Mouse (Mus musculus) forebrain, embryonic 11.5 days (tissue): Measurements from ENCODE around the gene Vmn1r188. TPM values are rescaled to one million over a fixed set of nuclear protein-coding genes. Genes with fewer than 3 reads are reported as not detected.
"Not testable (repeated sequence)": the region's sequence is repeated elsewhere in the genome, so short reads cannot be mapped to it uniquely, and the experiment has no call there.

ENCODE experiments used
- ATAC-seq: fragments of 200-750 bp; cut with Nextera tagmentation; replicated peaks from 2 replicates; pipeline ENCODE4 v1.8.0; 2017; ENCODE audit warnings: moderate TSS enrichment; ENCODE audit not compliant: low FRiP score
- DNase-seq: peaks from one replicate; pipeline ENCODE4 v3.0.0-alpha.2; 2017; ENCODE audit warnings: low spot score
- H3K27ac ChIP-seq: fragments of 300-500 bp; sonication (generic); 2 replicates; pipeline ENCODE4 v1.5.1; 2014; ENCODE audit warnings: low read depth, low read length
- H3K27me3 ChIP-seq: fragments of 300-500 bp; sonication (generic); 2 replicates; pipeline ENCODE4 v1.6.1; 2014; ENCODE audit warnings: mild to moderate bottlenecking, low read length, mixed read lengths; ENCODE audit not compliant: control insufficient read depth, insufficient read depth
- H3K36me3 ChIP-seq: fragments of 300-500 bp; sonication (generic); 2 replicates; pipeline ENCODE4 v1.6.1; 2014; ENCODE audit warnings: mild to moderate bottlenecking, low read length, moderate library complexity, mixed read lengths; ENCODE audit not compliant: control insufficient read depth, insufficient read depth
- H3K4me1 ChIP-seq: fragments of 300-500 bp; sonication (generic); replicated peaks from 2 replicates; pipeline ENCODE4 v1.6.1; 2014; ENCODE audit warnings: low read length, mixed read lengths; ENCODE audit not compliant: control insufficient read depth, insufficient read depth
- H3K4me2 ChIP-seq: fragments of 300-500 bp; sonication (generic); 2 replicates; pipeline ENCODE4 v1.6.1; 2014; ENCODE audit warnings: low read depth, mild to moderate bottlenecking, low read length, moderate library complexity, mixed read lengths; ENCODE audit not compliant: severe bottlenecking
- H3K4me3 ChIP-seq: fragments of 300-500 bp; sonication (generic); 2 replicates; pipeline ENCODE4 v1.5.1; 2014; ENCODE audit warnings: low read depth, low read length
- H3K9ac ChIP-seq: fragments of 300-500 bp; sonication (generic); 2 replicates; pipeline ENCODE4 v1.6.1; 2014; ENCODE audit warnings: low read length
- H3K9me3 ChIP-seq: fragments of 300-500 bp; sonication (generic); 2 replicates; pipeline ENCODE4 v1.6.1; 2016; ENCODE audit warnings: low read length, mixed read lengths; ENCODE audit not compliant: control insufficient read depth
- WGBS: fragments of 180-500 bp; shearing (Covaris S2); extraction: QIAGEN DNeasy Blood & Tissue Kit; methylation state at CpG from one replicate; pipeline ENCODE4 v1.1.7; 2014; 5-methylcytosine and 5-hydroxymethylcytosine counted together
- polyA plus RNA-seq: library from polyadenylated mRNA; unstranded; fragments of >200 nt; fragmentation: Nextera tagmentation; extraction: Ambion mirVana; gene quantifications from 2 replicates; pipeline ENCODE4 v1.2.1, GENCODE M21; 2014

Vmn1r188 gene
- not detected in 2 replicates for polyA plus RNA-seq

- not testable (repeated sequence) for H3K9me3 ChIP-seq, DNase-seq, H3K4me1 ChIP-seq, H3K27me3 ChIP-seq, ATAC-seq, H3K9ac ChIP-seq, H3K4me3 ChIP-seq, H3K27ac ChIP-seq, H3K4me2 ChIP-seq, H3K36me3 ChIP-seq
- 93% methylated on average over 1 of the region's 1 CpGs for WGBS
These were observed at the start of gene Vmn1r188 for GRCm38 (mm10) chr13:22084140-22084539. Vmn1r188 (plus strand) TSS chr13:22084440.

GRCm38 (mm10) chr13:22034443-22035266, 49.6 kb upstream of the Vmn1r188 start:
- ATAC-seq = peak; percentile 3; the same call in 1 of the 2 replicates
- Histone ChIP-seq H3K36me3 (no peaks in the 10 kb centered on the region), H3K9ac (peak overlapping the region; percentile 86), H3K27ac (peak overlapping the region; percentile 90), H3K4me2 (peak overlapping the region; percentile 78), H3K4me3 (peak overlapping the region; percentile 37), H3K4me1 (0 out of 2 replicates have a peak, but pooled peaks cover 2% of the 10 kb centered on the region), H3K27me3 (no peaks in the 10 kb centered on the region), H3K9me3 (no peaks in the 10 kb centered on the region)
- WGBS = under 1% methylated on average over 12 of the region's 14 CpGs
- no peak for DNase-seq

DNA sequence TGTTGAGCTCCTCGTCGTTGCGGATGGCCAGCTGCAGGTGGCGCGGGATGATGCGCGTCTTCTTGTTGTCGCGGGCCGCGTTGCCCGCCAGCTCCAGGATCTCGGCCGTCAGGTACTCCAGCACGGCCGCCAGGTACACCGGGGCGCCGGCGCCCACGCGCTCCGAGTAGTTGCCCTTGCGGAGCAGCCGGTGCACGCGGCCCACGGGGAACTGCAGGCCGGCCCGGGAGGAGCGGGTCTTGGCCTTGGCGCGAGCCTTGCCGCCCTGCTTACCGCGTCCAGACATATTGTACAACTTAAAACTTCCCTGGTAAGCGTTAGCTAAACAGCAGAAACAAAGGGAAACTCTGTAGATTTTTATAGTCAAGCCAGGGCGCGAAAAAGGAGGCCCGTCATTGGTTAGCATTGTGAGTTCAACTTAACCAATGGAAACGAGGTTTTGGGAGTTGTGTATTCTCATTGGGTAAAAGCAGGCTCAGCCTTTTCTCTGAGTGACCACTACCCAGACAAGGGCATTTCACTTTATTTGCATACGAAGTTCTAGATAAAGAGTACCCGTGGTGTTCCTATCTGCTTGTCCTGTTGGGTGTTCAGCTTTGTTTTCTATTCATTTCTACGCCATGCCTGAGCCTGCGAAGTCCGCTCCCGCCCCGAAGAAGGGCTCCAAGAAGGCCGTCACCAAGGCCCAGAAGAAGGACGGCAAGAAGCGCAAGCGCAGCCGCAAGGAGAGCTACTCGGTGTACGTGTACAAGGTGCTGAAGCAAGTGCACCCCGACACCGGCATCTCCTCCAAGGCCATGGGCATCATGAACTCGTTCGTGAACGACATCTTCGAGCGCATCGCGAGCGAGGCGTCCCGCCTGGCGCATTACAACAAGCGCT, 48.7 kb upstream of the Vmn1r188 start, which contains the start of the genes Hist1h2ah and Hist1h2bk:
Hist1h2ah (minus strand) TSS at position 302 of the 882 bp plus-strand sequence.
Hist1h2bk (plus strand) TSS at position 604 of the 882 bp plus-strand sequence.
- peak within 1 kb of the TSS; percentile 83 for H3K4me2 ChIP-seq
- peak within 1 kb of the TSS; percentile 37 for H3K4me3 ChIP-seq
- peak within 1 kb of the TSS; percentile 86 for H3K9ac ChIP-seq
- peak; percentile 98 for ATAC-seq
- H3K27me3 ChIP-seq, H3K9me3 ChIP-seq, H3K4me1 ChIP-seq, H3K36me3 ChIP-seq: not testable (repeated sequence)
- peak within 1 kb of the TSS; percentile 96 for H3K27ac ChIP-seq
- under 1% methylated on average over 21 of the region's 69 CpGs for WGBS
- peak; percentile 87 for DNase-seq

DNA sequence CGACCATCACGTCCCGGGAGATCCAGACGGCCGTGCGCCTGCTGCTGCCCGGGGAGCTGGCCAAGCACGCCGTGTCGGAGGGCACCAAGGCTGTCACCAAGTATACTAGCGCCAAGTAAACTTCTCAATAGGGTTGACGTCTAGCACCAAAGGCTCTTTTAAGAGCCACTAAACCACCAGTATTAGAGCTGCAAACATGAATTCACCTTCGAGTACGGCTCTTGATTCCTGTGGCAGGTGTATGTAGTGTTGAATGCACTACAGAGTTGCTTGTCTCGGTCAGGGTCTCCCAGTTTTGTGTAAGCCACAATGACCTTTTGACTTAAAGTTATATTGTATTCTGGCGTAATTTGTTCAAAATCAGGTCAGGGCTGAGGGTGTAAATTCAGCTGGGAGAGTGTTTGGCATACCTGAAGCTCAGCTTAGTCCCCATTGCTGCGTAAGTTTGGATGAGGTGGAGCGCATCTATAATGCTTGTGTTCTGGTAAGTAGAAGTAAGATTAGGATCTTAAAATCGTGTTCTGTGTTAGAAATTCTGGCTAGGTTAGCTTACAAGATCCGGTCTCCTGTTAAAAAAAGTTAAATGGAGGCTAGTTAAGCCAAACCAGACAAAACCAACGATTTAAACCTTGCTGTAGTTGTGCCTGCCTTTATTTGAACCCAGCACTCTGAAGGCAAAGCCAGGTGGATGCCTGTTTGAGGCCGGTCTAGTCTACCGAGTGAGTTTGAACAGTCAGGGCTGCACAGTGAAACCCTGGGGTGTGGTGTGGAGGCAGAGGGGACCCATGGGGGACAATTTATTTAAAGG, 47.9 kb upstream of the Vmn1r188 start:
- Histone ChIP-seq H3K27ac (peak overlapping the region; percentile 96), H3K27me3 (no peaks in the 10 kb centered on the region), H3K9me3 (no peaks in the 10 kb centered on the region), H3K9ac (peak overlapping the region; percentile 74), H3K4me1 (peaks cover 2% of the 10 kb centered on the region; the same call in 1 of the 2 replicates), H3K36me3 (no peaks in the 10 kb centered on the region), H3K4me2 (peak overlapping the region; percentile 83), H3K4me3 (peak overlapping the region; percentile 37)
- 2% methylated on average over 17 of the region's 23 CpGs for WGBS
- ATAC-seq (peak; percentile 4; the same call in 1 of the 2 replicates), DNase-seq (peak; percentile 72)

DNA sequence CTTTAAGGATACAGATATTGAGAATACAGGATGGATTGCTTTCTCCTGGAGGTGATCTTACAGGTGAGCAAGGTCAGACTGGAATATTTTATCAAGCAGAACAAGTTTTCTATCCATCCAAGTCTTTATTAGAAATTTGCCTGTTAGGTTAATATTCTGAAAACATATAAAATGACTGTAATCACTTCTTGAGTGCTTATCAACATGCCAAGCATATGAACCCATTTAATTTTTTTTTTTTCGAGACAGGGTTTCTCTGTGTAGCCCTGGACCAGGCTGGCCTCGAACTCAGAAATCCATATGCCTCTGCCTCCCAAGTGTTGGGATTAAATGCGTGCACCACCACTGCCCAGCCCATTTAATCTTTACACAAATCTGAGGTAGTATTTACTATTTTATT, 47.3 kb upstream of the Vmn1r188 start:
- peak overlapping the region; percentile 74 for H3K9ac ChIP-seq

GRCm38 (mm10) chr13:22037415-22037814, 46.8 kb upstream of the Vmn1r188 start:
- WGBS = 74% methylated on average over 2 of the region's 2 CpGs
- Histone ChIP-seq H3K27ac (peak overlapping the region; percentile 43; the same call in 1 of the 2 replicates), H3K36me3 (no peaks in the 10 kb centered on the region), H3K4me1 (peaks cover 2% of the 10 kb centered on the region; the same call in 1 of the 2 replicates), H3K9ac (no peak overlapping the region), H3K4me2 (no peak overlapping the region), H3K9me3 (no peaks in the 10 kb centered on the region), H3K27me3 (no peaks in the 10 kb centered on the region), H3K4me3 (no peak overlapping the region)
- DNase-seq (no peak), ATAC-seq (no peak)

More for the DNA sequence above, 47.3 kb upstream of the Vmn1r188 start:
- ATAC-seq (no peak), DNase-seq (no peak)
- Histone ChIP-seq H3K36me3 (no peaks in the 10 kb centered on the region), H3K4me2 (peak overlapping the region; percentile 83), H3K9me3 (no peaks in the 10 kb centered on the region), H3K4me3 (peak overlapping the region; percentile 37), H3K27me3 (no peaks in the 10 kb centered on the region), H3K4me1 (peaks cover 2% of the 10 kb centered on the region; the same call in 1 of the 2 replicates), H3K27ac (peak overlapping the region; percentile 96)
- 56% methylated on average over 3 of the region's 3 CpGs for WGBS

DNA sequence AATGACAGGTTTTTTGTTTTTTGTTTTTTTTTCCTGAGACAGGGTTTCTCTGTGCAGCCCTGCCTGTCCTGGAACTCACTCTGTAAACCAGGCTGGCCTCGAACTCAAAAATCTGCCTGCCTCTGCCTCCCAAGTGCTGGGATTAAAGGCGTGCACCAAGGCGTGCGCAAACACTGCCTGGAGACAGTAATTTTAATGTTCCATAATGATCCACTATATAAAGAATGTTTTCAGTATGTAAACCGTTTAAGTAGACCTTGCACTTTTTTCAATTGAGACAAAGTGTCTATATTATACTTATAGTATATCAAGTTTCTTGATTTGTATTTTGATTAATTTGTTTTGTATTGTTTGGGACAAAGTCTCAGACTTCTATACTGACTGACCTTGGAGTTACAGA, 44.9 kb upstream of the Vmn1r188 start:
- Histone ChIP-seq H3K4me2 (peak overlapping the region; percentile 74; the same call in 1 of the 2 replicates), H3K27me3 (no peaks in the 10 kb centered on the region), H3K4me1 (no peaks in the 10 kb centered on the region; the same call in 1 of the 2 replicates), H3K36me3 (no peaks in the 10 kb centered on the region), H3K9ac (no peak overlapping the region; the same call in 1 of the 2 replicates), H3K9me3 (no peaks in the 10 kb centered on the region), H3K27ac (peak overlapping the region; percentile 99), H3K4me3 (no peak overlapping the region)
- ATAC-seq (no peak), DNase-seq (no peak)
- WGBS = 62% methylated on average over 5 of the region's 5 CpGs
